Mouse (Mus musculus): ENCODE measurements around the gene Tmem107.

DNA sequence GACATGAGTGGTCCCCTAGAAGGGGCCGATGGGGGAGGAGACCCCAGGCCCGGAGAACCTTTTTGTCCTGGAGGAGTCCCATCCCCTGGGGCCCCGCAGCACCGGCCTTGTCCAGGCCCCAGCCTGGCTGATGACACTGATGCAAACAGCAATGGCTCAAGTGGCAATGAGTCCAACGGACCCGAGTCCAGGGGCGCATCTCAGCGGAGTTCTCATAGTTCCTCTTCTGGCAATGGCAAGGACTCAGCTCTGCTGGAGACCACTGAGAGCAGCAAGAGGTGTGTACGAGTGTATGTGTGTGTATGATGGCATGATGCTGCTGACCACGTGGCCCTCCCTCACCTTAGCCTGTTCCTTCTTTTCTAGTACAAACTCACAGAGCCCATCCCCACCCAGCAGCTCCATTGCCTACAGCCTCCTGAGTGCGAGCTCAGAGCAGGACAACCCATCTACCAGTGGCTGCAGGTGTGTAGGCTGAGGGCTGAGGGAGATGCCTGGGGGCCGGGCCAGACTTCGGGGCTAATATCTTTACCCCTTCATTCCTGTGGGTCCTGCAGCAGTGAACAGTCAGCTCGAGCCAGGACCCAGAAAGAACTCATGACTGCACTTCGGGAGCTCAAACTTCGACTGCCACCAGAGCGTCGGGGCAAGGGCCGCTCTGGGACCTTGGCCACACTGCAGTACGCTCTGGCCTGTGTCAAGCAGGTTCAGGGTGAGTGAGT lies 30.2 kb downstream of the Tmem107 start:
- no peak for TF ChIP-seq CTCF (IDR thresholded peaks at IDR 0.05; ENCODE audit: extremely low read depth, insufficient read depth, insufficient read length, insufficient replicate concordance)
- no peak for TF ChIP-seq POLR2A (IDR thresholded peaks at IDR 0.05; ENCODE audit: low read depth, low read length)

Measured in spleen, adult 2 months (tissue).